Mouse (Mus musculus): Measurements from ENCODE around the gene Tada2a. TPM values are rescaled to one million over a fixed set of nuclear protein-coding genes. Genes with fewer than 3 reads are reported as not detected.

Gene Tada2a
- total RNA-seq, 2 experiments from 2014 or later = 11.6 to 12.2 TPM

GRCm38 (mm10) chr11:84053055-84053454 is 76.3 kb downstream of the Tada2a start:
- Histone ChIP-seq H3K27ac (no peak overlapping the region), H3K4me3 (no peak overlapping the region)
- no peak for DNase-seq
- no peak for TF ChIP-seq CTCF (IDR thresholded peaks at IDR 0.05)
- intact Hi-C loops (cut with DNase I) = no loop called here

- Histone ChIP-seq H3K27ac (no peak overlapping the region), H3K4me3 (no peak overlapping the region)
- no peak for DNase-seq
- TF ChIP-seq CTCF (IDR thresholded peaks at IDR 0.05) = no peak
- intact Hi-C loops (cut with DNase I) = no loop called here
These were observed 81.0 kb downstream of the Tada2a start for GRCm38 (mm10) chr11:84048411-84048810.

DNA sequence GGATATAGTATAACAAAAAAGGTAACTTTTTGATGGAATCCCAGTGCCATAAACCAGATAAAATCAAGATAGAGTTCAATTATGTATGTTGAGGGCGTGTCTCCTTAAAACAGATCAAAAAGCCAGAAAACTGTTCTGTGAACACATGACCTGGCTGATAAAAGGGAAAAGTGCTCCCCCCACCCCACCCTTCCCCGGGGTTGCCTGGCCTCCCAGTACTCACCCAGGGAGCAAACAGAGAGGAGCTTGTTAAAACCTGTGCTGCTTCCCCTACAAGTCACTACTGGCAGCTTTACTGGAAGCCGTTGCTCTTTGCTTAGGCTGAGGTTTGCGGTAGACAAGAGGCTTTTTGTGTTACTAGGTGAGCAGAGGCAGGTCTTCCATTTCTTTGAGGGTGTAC is 82.1 kb downstream of the Tada2a start:
- DNase-seq = no peak
- no peak for TF ChIP-seq CTCF (IDR thresholded peaks at IDR 0.05)
- H3K27ac ChIP-seq = no peak overlapping the region
- intact Hi-C loops (cut with DNase I) = no loop called here
- H3K4me3 ChIP-seq = no peak overlapping the region

DNA sequence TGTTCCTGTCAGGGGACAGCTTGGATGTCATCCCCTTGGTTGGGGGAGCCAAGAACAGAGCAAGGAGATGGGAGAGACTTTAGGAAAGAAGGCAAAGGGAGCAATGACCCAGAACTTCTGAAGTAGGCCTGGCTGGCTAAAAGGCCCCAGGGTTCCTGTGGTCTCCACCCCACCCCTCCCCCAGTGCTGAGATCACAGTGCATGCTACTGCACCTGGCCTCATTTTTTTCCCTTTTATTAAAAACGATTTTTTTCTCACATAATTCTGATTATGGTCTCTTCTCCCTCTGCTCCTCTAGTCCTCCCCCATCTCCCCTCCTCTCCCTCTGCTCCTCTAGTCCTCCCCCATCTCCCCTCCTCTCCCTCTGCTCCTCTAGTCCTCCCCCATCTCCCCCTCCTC is 84.4 kb downstream of the Tada2a start:
- no peak for DNase-seq
- Histone ChIP-seq H3K4me3 (no peak overlapping the region), H3K27ac (no peak overlapping the region)
- no peak for TF ChIP-seq CTCF (IDR thresholded peaks at IDR 0.05)
- intact Hi-C loops (cut with DNase I) = no loop called here

DNA sequence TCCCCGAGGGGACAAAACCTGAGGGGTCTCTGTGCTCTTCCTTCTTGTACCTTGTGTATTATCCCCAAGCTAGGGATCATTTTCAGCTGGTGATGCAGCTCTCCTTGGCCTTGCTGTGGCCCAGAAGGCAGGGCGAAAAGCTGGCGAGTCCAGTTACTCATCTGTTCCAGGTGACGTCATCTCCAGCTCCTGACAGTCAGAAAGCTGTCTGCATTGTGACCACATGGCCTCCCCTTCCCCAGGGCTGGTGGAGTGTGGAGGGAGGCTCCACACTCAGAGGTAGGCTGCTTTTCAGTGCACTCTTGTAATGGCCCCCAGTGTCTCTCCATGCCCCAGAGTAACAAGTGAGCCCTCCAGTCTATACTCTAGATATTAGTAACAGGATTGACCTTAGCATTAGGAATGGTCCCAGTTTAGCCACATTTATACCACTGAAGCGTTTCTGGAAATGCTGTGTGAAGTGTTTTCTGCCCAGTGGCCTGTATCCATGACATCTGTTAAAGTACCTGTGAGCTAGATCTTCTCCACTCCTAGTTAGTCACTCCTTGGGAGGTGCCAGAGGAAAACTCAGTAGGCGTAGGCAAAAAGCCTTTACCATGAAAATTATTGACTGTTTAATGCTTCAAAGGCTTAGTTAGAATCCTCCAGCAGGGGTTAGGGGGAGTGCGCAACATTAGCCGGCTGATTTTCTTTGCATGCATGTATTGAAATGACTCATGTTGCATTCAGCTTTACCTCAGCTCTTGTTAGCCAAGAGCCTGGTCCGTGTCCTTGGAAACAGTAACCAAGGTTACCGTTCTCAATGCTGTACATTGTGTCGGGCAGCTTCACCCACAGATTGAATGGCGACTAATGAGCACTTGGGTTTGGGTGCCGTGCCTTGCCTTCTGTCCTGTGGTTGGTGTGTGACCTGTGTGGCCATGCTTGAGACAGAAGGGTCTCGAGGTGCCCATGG is 86.3 kb downstream of the Tada2a start:
- Histone ChIP-seq H3K27ac (peak overlapping the region; percentile 40; the same call in 1 of the 2 replicates), H3K4me3 (no peak overlapping the region)
- TF ChIP-seq CTCF (IDR thresholded peaks at IDR 0.05) = no peak
- DNase-seq = peak; percentile 45
- intact Hi-C loops (cut with DNase I) = no loop called here

DNA sequence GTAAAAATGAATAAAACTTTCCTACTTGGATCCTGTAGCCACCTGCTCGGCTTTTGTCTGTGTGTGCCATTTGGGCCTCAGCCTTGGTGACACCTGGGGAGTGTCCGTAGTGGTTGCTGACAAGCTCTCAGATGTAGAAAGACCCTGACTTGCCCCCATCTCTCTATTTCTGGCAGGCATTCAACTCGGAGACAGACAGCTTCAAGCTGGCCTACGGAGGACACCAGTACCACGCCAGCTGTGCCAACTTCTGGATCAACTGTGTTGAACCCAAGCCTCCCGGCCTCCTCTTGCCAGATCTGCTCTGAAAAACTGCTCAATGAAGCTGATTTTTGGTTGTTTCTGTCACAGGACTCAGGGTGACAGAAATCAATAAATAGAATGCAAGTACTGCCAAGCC is 88.8 kb downstream of the Tada2a start:
- DNase-seq = no peak
- intact Hi-C loops (cut with DNase I) = no loop called here
- Histone ChIP-seq H3K27ac (no peak overlapping the region), H3K4me3 (no peak overlapping the region)
- TF ChIP-seq CTCF (IDR thresholded peaks at IDR 0.05) = no peak

- H3K27ac ChIP-seq = peak overlapping the region; percentile 4; the same call in 1 of the 2 replicates
- TF ChIP-seq CTCF (IDR thresholded peaks at IDR 0.05) = no peak
- DNase-seq = no peak
- intact Hi-C loops (cut with DNase I) = loop anchor here (5.0 kb wide), 1 partner anchor 36 kb away; no protein-coding TSS in a partner anchor
- no peak overlapping the region for H3K4me3 ChIP-seq
These were observed 95.7 kb downstream of the Tada2a start for GRCm38 (mm10) chr11:84033671-84034070.

GRCm38 (mm10) chr11:84032559-84032958 is 96.8 kb downstream of the Tada2a start:
- intact Hi-C loops (cut with DNase I) = loop anchor here (5.0 kb wide), 1 partner anchor 35 kb away; no protein-coding TSS in a partner anchor
- DNase-seq = no peak
- TF ChIP-seq CTCF (IDR thresholded peaks at IDR 0.05) = no peak
- H3K27ac ChIP-seq = no peak overlapping the region
- no peak overlapping the region for H3K4me3 ChIP-seq

GRCm38 (mm10) chr11:84031971-84032370 is 97.4 kb downstream of the Tada2a start:
- Histone ChIP-seq H3K27ac (no peak overlapping the region), H3K4me3 (no peak overlapping the region)
- DNase-seq = peak; percentile 64
- TF ChIP-seq CTCF (IDR thresholded peaks at IDR 0.05) = peak; percentile 85
- intact Hi-C loops (cut with DNase I) = loop anchor here (5.0 kb wide), 1 partner anchor 35 kb away; no protein-coding TSS in a partner anchor

Other genes with a start within 250 kb of the Tada2a start
- gene Ddx52, start 187.5 kb downstream of the Tada2a start, total RNA-seq (2021) = 10 to 100 TPM in 1 of 2 experiments, 1 to 10 TPM in 1; 9.6 to 10.8 TPM
- gene Synrg, start 165.2 kb downstream of the Tada2a start, total RNA-seq (2021) = 10 to 100 TPM; 40.8 to 41.8 TPM
- 1 to 10 TPM; 6.1 to 7.9 TPM for gene Dusp14, start 60.3 kb downstream of the Tada2a start, total RNA-seq (2021)
- gene Acaca, start 72 bp upstream of the Tada2a start, total RNA-seq (2021) = 10 to 100 TPM; 14.9 to 22.8 TPM
- gene Gm11437, start 37.9 kb upstream of the Tada2a start, total RNA-seq (2021) = not detected

All from gastrocnemius, adult 2 months (tissue).